Mouse (Mus musculus) cerebellum, postnatal 4 days (tissue): ENCODE results near the gene Tead1.
A peak's percentile ranks its signal among the peaks of the same experiment; 100 is the strongest.

Source experiments
- DNase-seq, 2 experiments: peaks; one replicate each; pipeline ENCODE4 v3.0.0; 2022; ENCODE audit warnings: low spot score in 2 of 2, mixed read lengths in 1 of 2

Gene Tead1

DNA sequence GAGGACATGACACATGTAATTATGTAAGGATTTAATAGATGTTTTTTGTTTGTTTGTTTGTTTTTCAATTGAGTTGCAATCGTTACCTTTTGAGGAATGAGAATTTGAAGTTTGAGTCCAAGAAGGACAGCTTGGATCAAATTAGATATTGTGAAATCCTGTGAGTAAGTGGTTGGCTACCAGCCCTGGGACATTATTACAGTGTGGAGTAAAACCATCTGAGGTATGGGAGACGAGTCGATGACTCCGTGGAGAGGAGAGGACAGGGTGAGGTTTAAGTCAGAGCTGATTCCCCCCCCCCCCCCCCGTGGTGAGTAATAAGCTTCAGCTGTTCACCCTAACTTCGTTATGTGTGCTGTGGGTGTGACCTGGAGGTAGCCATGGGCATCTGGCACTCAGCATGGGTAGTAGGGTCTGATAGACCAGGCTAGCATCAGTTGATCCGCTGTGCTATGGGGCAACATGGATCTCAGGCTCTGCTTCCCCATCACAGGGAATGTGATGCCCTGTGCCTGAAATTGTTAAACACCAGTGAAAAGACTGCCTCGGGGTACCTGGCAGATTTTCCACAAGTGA, 134.7 kb downstream of the Tead1 start:
- no peak for DNase-seq

DNA sequence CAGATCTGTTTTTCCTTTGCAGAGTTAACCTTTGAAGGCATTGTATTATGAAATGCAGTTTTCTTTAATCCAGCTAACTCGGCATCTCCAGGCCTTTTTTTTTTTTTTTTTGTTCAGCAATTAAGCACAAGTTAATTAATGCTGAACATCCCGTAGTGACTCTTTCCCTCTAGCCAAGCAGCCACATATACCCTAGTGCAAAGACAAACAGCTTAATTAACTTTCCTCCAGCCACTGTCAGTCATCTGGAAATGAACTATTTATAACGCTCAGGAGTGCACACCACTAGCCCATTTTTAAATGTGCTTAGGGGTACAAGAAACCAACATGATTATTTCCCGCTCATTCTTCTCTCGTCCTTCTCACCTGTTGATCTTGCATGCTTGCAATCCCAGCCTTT, 136.9 kb downstream of the Tead1 start:
- DNase-seq = no peak

GRCm38 (mm10) chr7:112819833-112820232, 140.7 kb downstream of the Tead1 start:
- no peak for DNase-seq

GRCm38 (mm10) chr7:112822879-112823278, 143.8 kb downstream of the Tead1 start:
- DNase-seq = no peak

DNA sequence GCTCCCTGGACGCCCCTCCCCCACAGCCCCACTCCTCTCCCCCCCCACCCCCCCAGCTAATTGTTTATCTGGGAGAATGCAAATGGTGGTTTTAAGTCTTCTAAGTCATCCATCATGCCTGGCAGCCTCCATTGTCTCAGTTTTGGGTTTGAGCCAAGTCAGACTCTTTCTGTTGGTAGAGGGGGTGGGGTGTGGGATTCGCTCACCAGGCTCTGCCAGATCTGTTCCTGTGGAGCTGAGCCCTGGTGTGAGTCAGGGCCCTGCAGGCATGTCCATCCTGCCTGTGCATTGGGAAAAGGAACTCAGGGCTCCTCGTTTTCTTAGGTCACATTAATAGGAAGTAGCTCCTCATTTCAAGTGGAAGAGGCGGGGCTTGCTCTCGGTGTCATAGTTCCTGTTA, 144.5 kb downstream of the Tead1 start:
- peak in 1 of 2 experiments; percentile 37 for DNase-seq

DNA sequence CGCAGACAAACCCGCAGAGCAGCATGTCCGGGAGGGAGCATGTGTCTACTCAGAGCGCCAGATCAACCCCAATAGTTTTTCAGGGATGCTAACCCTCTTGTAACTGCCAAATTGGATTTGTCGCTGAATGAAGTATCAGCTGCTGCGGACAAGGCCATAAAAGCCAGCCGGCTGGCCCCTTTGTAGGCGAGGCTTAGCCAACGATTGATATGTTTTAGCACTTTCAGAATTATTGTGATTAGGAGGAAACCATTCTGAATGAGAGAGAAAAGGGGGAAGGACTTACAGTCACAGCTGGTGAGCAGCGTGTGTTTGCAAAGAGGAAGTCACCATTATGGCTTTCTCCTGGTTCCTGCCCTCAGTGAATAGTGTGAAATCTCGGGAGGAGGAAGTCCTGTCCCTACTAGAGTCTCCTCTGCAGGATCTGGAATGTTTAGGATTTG, 146.2 kb downstream of the Tead1 start:
- no peak for DNase-seq

GRCm38 (mm10) chr7:112826114-112826911, 147.2 kb downstream of the Tead1 start:
- DNase-seq = peak in 1 of 2 experiments; percentile 62

DNA sequence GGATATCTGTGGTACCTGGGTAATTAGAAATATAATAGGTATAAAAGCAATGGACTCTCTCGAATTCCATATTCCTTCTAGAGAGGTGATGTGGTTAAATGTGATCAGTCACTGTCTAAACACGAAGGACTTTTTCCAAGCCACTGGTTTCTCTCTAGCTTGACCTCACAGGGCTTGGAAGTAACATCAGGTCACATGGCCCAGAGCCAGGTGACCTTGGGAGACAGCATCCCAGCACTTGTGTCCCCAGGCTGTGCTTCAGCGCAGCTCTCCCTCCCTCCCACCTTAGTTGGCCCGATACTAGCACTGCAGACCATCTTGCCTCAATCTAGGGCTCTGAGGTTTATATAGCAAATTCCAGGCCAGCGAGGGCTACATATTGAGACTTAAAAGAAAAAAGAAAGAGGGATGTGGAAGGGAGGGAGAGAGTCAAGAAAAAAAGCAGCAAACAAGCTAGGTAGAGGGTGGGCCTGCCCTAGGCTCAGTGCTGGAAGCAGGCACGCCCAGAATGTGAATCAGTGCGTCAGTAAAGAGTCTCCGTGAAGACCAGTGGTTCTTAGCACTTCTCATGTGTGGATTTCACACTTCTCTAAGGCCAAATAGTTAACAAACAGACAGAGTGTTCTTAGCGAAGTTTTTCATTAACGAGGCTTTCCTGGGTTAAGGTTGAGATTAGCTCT, 149.0 kb downstream of the Tead1 start:
- no peak for DNase-seq

DNA sequence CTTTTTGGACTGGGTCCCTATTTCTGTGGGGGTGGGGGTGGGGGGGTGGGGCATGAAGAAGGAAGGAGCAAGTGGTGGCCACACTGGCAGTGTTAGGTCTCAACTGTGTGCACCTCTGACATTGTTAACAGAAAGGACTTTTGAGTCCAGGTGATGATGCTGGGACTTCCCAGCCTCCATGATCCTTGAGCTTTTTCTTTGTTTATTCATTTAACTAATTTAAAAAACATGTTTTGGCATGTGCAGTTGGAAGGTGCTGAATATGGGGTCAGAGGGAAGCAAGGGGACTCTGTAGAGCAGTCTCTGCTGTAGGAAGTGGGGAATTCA, 149.5 kb downstream of the Tead1 start:
- no peak for DNase-seq

DNA sequence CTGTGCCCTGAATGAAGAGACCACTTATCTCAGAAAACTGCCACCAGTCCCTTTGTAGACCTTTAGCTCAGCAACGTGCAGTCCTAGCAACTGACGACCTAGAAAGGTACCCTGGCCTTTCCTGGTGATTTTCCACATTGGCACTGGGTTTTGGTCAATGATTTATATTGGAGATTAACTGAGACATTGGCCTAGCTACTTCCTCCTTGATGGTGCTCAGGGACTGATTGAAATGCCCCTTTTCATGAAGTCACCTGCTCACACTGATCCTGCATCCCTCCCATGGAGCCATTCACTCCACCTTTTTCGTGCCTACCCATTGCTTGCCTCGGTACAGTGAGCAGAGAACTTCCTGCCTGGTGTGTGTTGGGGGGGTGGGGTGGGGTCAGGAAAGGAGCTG, 151.8 kb downstream of the Tead1 start:
- no peak for DNase-seq

GRCm38 (mm10) chr7:112831446-112831845, 152.3 kb downstream of the Tead1 start:
- no peak for DNase-seq

- DNase-seq = no peak
These were observed 154.0 kb downstream of the Tead1 start for GRCm38 (mm10) chr7:112833132-112833531.

- no peak for DNase-seq
These were observed 157.0 kb downstream of the Tead1 start for GRCm38 (mm10) chr7:112836076-112836475.

DNA sequence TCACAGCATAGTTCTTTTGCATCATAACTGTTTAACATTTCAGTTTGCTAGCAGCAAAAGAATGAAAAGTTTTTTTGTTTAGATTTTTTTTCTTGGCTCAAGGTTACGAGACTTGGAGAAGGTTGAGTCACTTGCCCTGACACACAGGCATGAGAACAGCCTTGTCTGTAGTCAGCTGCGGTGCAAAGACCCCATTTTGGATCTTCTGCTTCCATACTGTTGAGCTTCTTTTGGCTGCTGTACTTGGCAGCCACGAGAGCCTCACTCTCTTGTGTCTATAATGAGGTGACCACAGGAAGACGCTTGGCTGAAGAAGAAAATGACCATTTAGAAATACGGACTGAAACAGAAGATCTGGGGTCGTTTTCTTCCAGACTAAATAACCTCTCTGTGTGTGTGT, 159.0 kb downstream of the Tead1 start:
- DNase-seq = no peak

DNA sequence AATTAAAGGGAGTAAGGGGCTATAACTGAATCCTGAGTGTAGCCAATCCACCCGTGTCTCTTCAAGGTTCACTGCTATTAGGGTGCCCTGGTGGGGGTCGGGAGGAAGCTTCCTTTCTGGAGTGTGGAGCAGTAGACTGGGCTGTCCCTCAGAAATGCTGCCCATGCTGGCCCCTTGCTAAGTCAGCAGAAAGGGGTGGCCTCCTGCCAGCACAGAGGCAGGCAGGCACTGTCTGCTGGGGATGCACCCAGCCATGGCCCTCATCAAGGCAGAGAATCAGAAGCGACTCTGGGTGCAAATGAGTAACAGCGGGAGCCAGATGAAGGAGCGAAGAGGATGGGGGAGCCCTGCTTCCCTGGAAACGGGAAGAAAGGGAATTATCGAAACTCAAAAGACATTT, 161.2 kb downstream of the Tead1 start:
- peak in 1 of 2 experiments; percentile 51 for DNase-seq

DNA sequence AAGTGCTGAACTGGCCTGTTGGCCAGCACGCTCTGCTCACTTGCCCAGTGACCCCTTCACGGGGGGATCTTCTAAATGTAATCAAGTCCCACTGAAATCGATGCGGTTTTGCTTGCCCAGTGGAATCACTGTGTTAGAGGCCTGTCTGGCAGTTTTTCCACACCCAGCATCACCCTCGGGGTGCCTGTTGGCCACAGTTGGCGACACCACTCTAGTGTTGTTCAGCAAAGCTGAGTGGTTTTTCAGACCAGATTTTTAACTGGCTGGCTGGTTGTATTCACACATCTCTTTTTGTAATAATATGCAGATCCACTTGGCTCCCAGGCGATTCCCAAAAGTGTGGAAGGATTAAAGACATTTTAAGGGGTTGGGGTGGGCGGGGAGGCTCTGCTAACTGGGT, 161.8 kb downstream of the Tead1 start:
- DNase-seq = no peak

DNA sequence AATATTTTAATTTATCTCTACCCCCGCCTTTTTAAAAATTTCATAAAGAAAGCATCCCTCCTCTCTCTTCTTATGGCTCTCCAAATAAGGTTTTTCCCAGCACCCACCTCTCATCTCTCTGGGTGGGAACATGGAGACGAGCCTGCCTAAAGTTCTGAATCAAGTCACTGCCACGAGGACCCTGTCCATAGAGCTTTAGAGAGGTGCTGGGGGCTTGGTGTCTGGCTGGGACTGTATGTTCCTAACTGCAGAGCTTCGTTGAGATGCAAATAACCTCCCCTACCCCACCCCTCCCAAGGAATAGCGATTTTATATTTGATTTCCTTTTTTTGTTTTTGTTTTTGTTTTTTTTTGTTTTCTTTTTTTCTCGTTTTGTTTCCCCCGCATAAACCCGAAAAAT, 162.4 kb downstream of the Tead1 start:
- no peak for DNase-seq

DNA sequence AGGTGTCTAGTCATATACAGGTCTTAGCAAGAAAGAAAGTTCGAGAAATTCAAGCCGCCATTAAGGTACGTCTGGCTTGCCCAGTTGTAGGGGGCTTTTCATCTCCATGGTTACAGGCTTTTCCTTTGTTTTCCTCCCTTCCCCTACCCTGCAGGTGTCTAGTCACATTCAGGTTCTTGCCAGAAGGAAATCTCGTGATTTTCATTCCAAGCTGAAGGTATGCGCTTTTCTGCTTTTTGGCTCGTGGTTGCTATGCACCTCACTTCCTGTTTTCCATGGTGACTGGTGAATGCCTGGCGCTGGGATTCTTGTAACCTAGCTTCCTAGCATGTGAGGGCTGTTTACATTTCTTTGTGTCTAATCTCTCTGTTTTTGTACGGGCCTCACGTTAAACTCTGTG, 162.8 kb downstream of the Tead1 start:
- DNase-seq = no peak

DNA sequence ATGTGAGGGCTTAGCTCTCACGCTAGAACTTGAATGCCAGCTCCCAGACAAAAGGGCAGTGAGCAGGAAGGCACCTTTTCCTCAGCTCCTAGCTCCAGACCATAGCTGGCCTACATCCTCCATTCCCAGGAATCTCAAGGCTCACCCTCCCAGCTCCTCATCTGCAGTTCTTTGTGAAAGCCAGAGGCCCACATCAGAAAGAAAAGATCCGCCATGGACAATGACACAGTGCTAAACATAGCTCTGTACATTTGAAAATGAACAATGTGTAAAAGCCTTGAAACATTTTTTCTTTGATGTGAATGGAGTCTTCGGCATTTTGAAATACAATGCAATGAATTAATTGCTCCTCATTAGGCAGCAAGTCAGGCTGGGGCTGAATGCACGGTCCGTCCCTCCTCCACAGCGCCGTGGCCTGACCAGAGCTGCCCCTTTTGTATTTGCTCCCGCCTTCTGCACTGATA, 172.2 kb downstream of the Tead1 start:
- no peak for DNase-seq

DNA sequence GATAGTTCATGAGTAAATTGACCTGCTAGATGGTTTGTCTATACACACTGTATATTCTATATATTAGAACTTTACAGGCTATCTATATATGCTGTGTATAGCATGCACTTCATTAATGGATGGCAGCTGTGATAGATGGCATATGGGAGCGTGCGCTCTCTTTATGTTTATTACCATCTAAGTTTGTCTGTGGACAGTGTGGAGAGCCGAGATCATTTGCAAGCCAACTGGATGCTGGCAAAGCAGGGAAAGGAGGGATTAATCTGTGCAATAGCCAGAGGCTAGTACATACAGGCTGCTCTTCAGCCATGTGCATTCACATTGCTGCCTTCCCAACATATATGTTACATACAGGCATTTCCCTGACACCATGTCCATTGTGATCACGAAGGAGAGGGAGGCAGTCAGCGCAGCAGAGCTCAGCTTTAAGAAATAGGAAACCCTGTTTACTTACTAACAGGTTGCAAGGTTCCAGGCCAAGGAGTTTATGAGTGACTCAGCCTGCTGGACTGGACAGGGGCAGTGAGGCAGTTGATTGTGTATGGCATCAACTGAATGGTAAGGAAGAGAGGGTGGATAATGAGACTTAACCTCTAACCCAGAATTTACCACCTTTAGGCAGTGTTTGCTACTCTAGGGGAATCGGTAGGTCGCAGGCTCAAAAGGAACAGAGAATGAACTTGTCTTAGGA, 173.2 kb downstream of the Tead1 start:
- DNase-seq = no peak

DNA sequence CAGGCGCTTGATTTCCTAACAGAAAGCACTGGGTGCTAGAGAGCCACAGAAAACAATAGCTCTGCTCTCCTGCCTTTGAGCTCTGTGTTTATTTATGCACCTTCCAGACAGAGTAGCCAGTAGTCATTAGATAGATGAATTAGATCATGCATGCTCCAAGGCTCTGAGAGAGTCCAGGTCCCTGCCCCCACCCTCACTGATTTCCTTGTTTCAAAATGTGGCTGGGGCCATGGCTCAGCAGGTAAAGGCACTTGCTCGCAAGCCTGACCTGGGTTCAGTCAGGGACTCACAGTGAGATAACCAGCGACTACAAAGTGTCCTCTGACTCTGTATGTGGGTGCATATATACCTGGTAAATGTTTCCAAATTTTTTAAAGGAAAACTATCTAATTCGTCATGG, 174.7 kb downstream of the Tead1 start:
- DNase-seq = no peak

GRCm38 (mm10) chr7:112854516-112854915, 175.4 kb downstream of the Tead1 start:
- DNase-seq = no peak
